Mouse (Mus musculus): ENCODE results near the gene Zdhhc8. TPM values are rescaled to one million over a fixed set of nuclear protein-coding genes. Genes with fewer than 3 reads are reported as not detected.

Gene Zdhhc8
- polyA plus RNA-seq, 1 experiment = 28.9 TPM

DNA sequence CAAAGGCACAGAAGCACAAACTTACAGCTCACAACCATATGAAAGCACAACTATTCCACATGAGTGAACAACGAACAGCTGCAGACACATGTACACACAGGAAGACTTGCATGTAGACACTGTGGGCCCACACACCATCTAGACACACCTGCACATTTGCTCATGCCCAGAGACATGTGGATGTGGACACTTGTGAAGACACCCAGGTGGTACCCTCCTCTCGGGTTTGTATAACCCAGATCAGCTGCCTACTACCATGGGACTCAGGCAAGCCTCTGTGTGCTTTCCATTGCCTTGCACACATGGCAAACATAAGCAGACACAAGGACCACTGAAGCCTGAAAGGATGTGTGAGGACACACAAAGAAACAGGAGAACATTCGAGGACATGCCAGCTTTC is 3.9 kb downstream of the Zdhhc8 start:
- H3K4me1 ChIP-seq (ENCODE audit: control insufficient read depth, insufficient read depth, low read length) = peaks cover 9% of the 10 kb centered on the region; the same call in 1 of the 2 replicates

DNA sequence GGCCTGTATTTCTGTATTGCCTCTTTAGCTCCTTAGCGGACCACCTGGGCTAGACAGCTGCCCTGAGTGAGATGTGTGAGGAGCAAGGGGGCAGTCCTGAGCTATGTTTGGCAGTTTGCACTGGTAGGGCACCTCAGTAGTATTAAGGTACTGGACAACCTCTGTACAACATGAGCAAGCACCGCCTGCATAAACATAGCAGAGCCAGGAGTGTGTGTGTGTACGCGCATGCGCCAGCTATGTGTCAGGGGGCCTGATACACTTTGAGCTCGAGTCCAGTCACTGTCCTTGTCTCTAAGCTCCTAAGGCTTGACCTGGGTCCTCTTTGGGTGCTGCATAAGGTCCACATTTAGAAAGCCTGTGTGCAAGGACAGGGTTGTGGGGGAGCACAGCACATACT is 4.3 kb downstream of the Zdhhc8 start:
- TF ChIP-seq POLR2A (IDR thresholded peaks at IDR 0.05; ENCODE audit: low read depth, low read length) (no peak), CTCF (conservative IDR thresholded peaks at IDR 0.05; ENCODE audit: insufficient read depth, insufficient read length, low read depth, low read length) (no peak)
- DNase-seq = no peak
- no peaks in the 10 kb centered on the region for H3K36me3 ChIP-seq (ENCODE audit: control insufficient read depth, insufficient read depth, low read length)
- 0 out of 2 replicates have a peak, but pooled peaks cover 7% of the 10 kb centered on the region for H3K4me1 ChIP-seq (ENCODE audit: control insufficient read depth, insufficient read depth, low read length)
- H3K27me3 ChIP-seq (replicated peaks; ENCODE audit: control insufficient read depth, insufficient read depth, low read length) = no peaks in the 10 kb centered on the region
- no peak overlapping the region for H3K4me3 ChIP-seq (ENCODE audit: insufficient read depth, low read depth, low read length)
- H3K27ac ChIP-seq (ENCODE audit: insufficient read depth, low read depth, low read length) = no peak overlapping the region
- WGBS = 85% methylated on average over 6 of the region's 6 CpGs

More for the DNA sequence above, 3.9 kb downstream of the Zdhhc8 start:
- Histone ChIP-seq H3K27ac (ENCODE audit: insufficient read depth, low read depth, low read length) (no peak overlapping the region), H3K36me3 (ENCODE audit: control insufficient read depth, insufficient read depth, low read length) (no peaks in the 10 kb centered on the region), H3K4me3 (ENCODE audit: insufficient read depth, low read depth, low read length) (no peak overlapping the region), H3K27me3 (replicated peaks; ENCODE audit: control insufficient read depth, insufficient read depth, low read length) (no peaks in the 10 kb centered on the region)
- TF ChIP-seq POLR2A (IDR thresholded peaks at IDR 0.05; ENCODE audit: low read depth, low read length) = no peak
- no peak for TF ChIP-seq CTCF (conservative IDR thresholded peaks at IDR 0.05; ENCODE audit: insufficient read depth, insufficient read length, low read depth, low read length)
- no peak for DNase-seq
- WGBS = 72% methylated on average over 3 of the region's 3 CpGs

DNA sequence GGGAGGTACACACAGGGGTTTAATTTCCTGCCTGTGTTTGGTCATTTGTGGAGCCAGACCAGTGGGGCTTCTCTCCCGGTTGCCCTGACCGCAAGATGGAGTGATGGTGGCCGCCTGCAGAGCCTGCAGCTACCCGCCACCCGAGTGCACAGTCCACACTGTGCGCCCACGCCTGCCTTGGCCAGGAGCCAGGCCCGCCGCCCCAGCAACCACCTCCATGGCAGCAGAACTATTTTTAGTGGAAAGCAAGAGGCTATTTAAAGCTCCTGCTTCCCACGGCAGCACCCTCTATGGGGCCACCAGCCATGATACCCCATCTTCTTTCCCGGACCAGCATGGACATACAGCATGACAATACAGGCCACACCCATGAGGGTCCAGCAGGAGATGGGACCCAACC is 5.3 kb downstream of the Zdhhc8 start:
- H3K4me3 ChIP-seq (ENCODE audit: insufficient read depth, low read depth, low read length) = no peak overlapping the region
- no peaks in the 10 kb centered on the region for H3K36me3 ChIP-seq (ENCODE audit: control insufficient read depth, insufficient read depth, low read length)
- no peak overlapping the region for H3K27ac ChIP-seq (ENCODE audit: insufficient read depth, low read depth, low read length)
- WGBS = 35% methylated on average over 11 of the region's 11 CpGs
- H3K4me1 ChIP-seq (ENCODE audit: control insufficient read depth, insufficient read depth, low read length) = 0 out of 2 replicates have a peak, but pooled peaks cover 7% of the 10 kb centered on the region
- TF ChIP-seq POLR2A (IDR thresholded peaks at IDR 0.05; ENCODE audit: low read depth, low read length) (no peak), CTCF (conservative IDR thresholded peaks at IDR 0.05; ENCODE audit: insufficient read depth, insufficient read length, low read depth, low read length) (no peak)
- no peaks in the 10 kb centered on the region for H3K27me3 ChIP-seq (replicated peaks; ENCODE audit: control insufficient read depth, insufficient read depth, low read length)
- peak; percentile 9 for DNase-seq

DNA sequence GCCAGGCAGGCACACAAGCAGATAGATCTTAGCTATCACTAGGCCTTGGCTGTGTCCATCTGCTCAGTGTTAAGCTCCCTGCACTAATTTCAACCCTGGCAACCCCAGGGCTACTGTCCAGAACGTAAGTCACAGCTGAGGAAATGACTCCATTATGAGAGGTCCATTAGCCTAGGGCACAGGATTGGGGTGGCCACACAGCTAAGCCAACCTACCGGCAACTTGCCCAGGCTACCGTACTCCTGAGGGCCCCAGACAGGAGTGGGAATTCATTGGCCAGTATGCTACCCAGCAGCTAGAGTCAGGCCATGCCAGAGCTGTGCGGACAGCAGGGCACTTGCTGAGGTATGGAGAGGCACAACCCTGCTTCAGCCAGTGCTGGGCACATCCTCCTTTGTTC is 6.1 kb downstream of the Zdhhc8 start:
- H3K27ac ChIP-seq (ENCODE audit: insufficient read depth, low read depth, low read length) = no peak overlapping the region
- no peaks in the 10 kb centered on the region for H3K27me3 ChIP-seq (replicated peaks; ENCODE audit: control insufficient read depth, insufficient read depth, low read length)
- TF ChIP-seq CTCF (conservative IDR thresholded peaks at IDR 0.05; ENCODE audit: insufficient read depth, insufficient read length, low read depth, low read length) (no peak), POLR2A (IDR thresholded peaks at IDR 0.05; ENCODE audit: low read depth, low read length) (no peak)
- 0 out of 2 replicates have a peak, but pooled peaks cover 4% of the 10 kb centered on the region for H3K4me1 ChIP-seq (ENCODE audit: control insufficient read depth, insufficient read depth, low read length)
- no peaks in the 10 kb centered on the region for H3K36me3 ChIP-seq (ENCODE audit: control insufficient read depth, insufficient read depth, low read length)
- H3K4me3 ChIP-seq (ENCODE audit: insufficient read depth, low read depth, low read length) = no peak overlapping the region
- DNase-seq = no peak
- 82% methylated on average over 4 of the region's 4 CpGs for WGBS

DNA sequence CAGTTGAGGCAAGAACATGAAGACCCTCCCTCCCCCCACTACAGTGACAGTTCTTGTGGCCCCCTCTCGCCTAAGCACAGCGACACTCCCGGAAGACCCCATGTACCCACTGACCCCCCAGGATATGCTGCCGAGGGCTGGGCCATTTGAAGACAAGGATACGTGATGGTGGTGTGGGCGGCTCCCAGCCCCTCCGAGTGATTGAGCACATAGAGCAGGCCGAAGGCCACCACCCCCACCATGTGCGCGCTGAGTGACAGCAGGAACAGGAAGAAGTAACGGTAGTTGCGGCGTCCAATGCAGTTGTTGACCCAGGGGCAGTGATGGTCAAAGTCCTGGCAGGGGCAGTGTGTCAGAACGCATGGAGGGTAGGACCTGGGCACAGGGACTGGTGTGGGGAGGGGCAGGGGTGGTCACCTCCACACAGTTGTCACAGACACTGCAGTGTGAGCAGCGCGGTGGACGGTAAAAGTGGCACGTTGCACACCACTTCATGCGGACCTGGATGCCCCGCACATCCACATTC is 7.0 kb downstream of the Zdhhc8 start:
- Histone ChIP-seq H3K27ac (ENCODE audit: insufficient read depth, low read depth, low read length) (no peak overlapping the region), H3K4me1 (ENCODE audit: control insufficient read depth, insufficient read depth, low read length) (0 out of 2 replicates have a peak, but pooled peaks cover 3% of the 10 kb centered on the region), H3K27me3 (replicated peaks; ENCODE audit: control insufficient read depth, insufficient read depth, low read length) (no peaks in the 10 kb centered on the region), H3K4me3 (ENCODE audit: insufficient read depth, low read depth, low read length) (no peak overlapping the region), H3K36me3 (ENCODE audit: control insufficient read depth, insufficient read depth, low read length) (no peaks in the 10 kb centered on the region)
- WGBS = 90% methylated on average over 20 of the region's 20 CpGs
- TF ChIP-seq POLR2A (IDR thresholded peaks at IDR 0.05; ENCODE audit: low read depth, low read length) (no peak), CTCF (conservative IDR thresholded peaks at IDR 0.05; ENCODE audit: insufficient read depth, insufficient read length, low read depth, low read length) (no peak)
- no peak for DNase-seq

DNA sequence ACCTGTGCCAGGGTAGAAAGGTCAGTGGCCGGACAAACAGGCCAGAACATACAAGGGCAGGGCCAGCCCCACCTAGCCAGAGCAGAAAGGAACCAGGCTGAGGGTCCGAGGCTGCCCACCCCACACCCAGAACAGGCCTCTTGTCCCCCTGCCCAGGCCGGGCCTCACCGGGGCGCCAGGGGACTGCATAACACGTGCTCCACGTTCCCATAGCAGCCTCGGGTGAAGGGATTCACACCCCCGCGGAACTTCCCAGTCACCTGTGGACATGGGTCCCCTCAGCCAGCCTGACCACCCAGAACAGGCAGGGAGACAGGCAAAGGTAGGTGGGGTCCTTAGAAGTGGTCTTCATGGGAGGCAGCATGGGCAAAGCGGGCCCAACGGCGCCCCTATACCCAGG is 7.7 kb downstream of the Zdhhc8 start:
- Histone ChIP-seq H3K27ac (ENCODE audit: insufficient read depth, low read depth, low read length) (no peak overlapping the region), H3K4me3 (ENCODE audit: insufficient read depth, low read depth, low read length) (no peak overlapping the region), H3K27me3 (replicated peaks; ENCODE audit: control insufficient read depth, insufficient read depth, low read length) (no peaks in the 10 kb centered on the region), H3K36me3 (ENCODE audit: control insufficient read depth, insufficient read depth, low read length) (no peaks in the 10 kb centered on the region), H3K4me1 (ENCODE audit: control insufficient read depth, insufficient read depth, low read length) (0 out of 2 replicates have a peak, but pooled peaks cover 3% of the 10 kb centered on the region)
- WGBS = 89% methylated on average over 13 of the region's 13 CpGs
- TF ChIP-seq POLR2A (IDR thresholded peaks at IDR 0.05; ENCODE audit: low read depth, low read length) (no peak), CTCF (conservative IDR thresholded peaks at IDR 0.05; ENCODE audit: insufficient read depth, insufficient read length, low read depth, low read length) (no peak)
- no peak for DNase-seq

DNA sequence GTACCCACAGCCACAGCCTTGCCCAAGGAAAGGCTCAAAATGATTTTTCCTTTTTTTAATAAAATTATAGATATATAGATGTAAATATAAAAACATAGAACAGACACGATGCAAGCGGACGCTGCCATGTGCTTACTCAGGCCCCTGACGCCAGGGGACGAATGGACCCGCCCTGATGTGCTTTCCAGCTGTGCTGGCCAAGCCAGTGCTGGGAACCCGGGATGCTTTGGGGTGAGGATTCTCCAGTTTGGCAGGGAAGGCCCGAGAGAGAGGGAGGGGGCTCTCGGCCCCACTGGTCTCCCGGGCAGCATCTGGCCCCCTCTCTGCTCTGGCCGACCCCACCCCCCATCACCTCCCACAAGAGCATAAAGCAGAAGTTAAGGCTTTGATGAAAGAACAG is 12.7 kb downstream of the Zdhhc8 start:
- H3K27me3 ChIP-seq (replicated peaks; ENCODE audit: control insufficient read depth, insufficient read depth, low read length) = no peaks in the 10 kb centered on the region
- no peak overlapping the region for H3K4me3 ChIP-seq (ENCODE audit: insufficient read depth, low read depth, low read length)
- H3K27ac ChIP-seq (ENCODE audit: insufficient read depth, low read depth, low read length) = no peak overlapping the region
- no peaks in the 10 kb centered on the region for H3K36me3 ChIP-seq (ENCODE audit: control insufficient read depth, insufficient read depth, low read length)
- DNase-seq = no peak
- TF ChIP-seq CTCF (conservative IDR thresholded peaks at IDR 0.05; ENCODE audit: insufficient read depth, insufficient read length, low read depth, low read length) = no peak
- 88% methylated on average over 11 of the region's 11 CpGs for WGBS
- H3K4me1 ChIP-seq (ENCODE audit: control insufficient read depth, insufficient read depth, low read length) = no peaks in the 10 kb centered on the region
